Mouse (Mus musculus): ENCODE measurements around the gene Serpina1b.
"Not testable (repeated sequence)": the region's sequence is repeated elsewhere in the genome, so short reads cannot be mapped to it uniquely, and the experiment has no call there.

Serpina1b gene

DNA sequence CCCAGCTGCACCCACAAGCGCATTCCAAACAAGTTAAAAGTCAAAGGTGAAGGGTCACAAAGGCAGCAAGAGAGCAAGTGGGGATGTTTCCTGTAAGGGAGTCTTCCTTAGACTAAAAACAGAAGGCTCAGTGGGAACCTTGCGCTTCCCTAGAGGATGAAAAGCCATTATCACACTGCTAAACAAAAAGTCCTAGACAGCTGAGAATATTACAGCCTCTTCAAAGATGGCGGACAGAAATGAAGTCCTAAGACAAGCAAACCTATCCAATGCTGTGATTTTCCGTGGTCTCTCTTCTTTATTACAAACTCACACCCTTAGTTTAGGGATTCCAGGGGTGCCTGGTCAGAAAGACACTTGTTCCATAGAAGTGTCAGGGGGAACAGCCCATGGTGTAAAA, at the start of gene Serpina1b:
TSS of gene Serpina1b (minus strand) at position 101 of the 400 bp plus-strand sequence.
- DNase-seq (ENCODE audit: low spot score), result not testable (repeated sequence)

DNA sequence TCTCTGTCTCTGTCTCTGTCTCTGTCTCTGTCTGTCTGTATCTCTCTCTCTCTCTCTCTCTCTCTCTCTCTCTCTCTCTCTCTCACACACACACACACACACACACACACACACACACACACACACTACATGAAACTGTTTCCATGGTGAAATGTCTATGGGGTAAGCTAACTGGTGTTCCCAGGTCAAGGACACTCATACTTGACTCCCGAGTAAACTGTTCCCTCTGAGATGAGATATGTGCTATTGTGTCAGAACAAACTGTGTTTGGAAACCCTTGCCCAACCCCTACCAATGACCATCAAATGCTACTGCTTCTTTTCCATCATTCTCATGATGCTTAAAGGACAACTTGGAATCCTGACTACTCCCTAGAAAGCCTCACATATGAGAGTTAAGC, 36.7 kb upstream of the Serpina1b start:
- DNase-seq (ENCODE audit: low spot score), result not testable (repeated sequence)

DNA sequence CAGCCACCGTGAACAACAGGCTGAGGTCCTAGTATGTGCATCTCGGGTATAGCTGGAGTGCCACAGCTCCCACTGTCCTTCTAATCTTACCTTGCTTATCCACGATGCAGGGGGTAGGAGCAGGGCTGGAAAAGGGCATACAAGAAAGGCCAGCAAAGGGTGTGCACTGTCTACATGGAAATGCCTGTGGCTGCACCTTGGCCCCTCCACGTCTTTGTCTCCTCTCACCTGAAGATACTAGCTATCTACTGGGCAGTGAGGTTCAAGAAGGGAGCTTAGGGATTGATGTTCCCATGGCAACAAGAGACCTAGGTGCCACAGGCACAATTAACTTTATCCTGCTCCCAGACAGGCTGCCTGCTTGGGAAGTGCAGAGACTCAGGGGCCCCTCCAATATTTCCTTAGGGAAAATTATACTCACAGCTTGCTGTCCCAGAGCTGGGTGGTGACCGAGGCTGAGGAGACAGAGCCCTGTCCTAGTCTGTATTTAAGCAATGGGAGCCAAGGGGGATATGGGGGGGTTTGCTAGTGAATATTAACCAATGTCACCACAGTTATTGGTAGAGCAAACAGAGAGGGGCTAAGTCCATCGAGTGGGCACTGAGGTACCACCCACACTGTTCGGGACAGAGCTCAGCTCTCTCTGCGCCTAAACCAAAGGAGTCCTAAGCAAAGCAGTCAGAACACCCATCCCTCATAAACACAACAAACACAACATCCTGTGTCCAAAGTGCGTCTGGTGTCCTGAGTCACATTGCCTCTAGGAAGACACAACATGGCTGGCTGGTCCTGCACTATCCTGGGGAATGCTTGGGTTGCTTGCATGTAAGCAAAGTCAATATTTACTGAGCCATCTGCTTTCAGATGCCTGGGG, 33.2 kb upstream of the Serpina1b start, which contains the start of gene Serpina1a:
TSS of gene Serpina1a (minus strand) at position 462 of the 874 bp plus-strand sequence.
- not testable (repeated sequence) for DNase-seq (ENCODE audit: low spot score)

DNA sequence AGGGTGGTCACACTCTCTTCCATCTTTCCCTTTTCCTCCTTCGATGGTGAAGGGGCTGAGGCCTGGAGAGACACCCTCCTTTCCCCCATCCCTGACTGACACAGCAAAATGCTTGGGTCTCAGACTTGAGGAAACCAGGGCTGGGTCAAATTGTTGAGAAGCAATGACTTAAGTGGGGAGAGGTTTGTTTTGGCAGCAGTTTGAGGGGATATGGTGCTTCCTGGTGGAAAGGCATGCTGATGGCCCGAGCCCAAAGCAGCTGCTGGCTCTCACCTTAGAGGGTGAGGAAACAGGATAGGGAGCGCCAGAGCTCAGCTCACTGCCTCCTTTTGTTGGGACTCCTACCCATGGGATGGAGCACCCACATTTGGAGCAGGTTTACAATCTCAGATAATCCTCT, 30.8 kb upstream of the Serpina1b start:
- DNase-seq (ENCODE audit: low spot score), result no peak

DNA sequence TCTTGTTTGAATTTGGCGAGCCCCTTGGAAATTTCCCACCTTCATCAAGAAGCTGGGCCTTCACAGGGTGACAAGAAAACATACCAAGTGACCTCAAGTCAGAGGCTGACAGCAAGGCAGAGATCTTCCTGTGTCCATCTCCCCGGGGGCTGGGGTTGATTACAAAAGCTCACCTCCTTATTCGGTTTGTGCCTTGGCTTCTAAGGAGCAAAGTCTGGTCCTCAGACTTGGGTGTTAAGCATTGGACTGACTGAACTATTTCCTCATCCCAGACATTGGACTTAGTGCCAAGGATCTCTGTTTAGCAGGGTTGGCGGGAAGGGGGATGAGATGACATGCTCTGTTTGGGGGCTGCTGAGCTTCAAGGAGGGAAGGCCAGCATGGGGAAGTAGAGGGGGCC, 30.4 kb upstream of the Serpina1b start:
- not testable (repeated sequence) for DNase-seq (ENCODE audit: low spot score)

DNA sequence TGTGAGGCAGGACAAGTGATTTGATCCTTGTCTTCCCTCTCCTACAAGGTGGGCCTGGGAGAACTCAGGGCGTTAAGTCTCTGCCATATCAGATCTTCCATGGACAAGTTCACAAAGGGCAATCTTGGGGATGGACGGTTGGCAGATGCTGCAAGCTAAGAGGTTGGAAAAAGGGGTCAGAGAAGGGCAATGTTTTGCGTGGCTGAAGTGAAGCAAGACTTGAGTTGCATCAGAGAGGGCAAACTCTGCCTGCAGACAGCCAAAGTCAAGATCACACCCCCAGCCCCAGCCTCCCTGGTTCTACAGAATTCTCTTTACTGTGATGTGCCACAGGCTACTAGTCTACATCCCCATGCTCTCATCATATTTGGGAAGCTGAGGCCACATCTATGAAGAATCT, 29.4 kb upstream of the Serpina1b start:
- DNase-seq (ENCODE audit: low spot score), result not testable (repeated sequence)

DNA sequence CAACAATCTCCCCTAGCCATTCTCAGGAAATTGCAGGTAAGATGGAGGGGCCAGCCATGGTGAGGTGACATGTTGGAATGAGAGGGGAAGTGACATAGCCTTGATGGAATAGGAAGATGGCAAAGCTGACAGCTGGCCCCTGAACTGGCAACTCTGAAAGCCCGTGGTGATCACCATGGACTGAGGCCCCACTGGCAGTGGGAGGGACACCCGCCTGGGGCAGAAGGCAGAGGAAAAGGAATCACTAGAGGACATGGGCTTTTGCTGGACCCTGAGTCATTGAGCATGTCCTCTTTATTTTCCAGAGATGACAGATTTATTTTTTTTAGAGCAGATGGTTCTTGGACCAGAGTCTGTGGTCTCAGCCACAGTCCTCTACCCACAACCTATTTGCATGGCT, 22.9 kb upstream of the Serpina1b start:
- DNase-seq (ENCODE audit: low spot score), result not testable (repeated sequence)

DNA sequence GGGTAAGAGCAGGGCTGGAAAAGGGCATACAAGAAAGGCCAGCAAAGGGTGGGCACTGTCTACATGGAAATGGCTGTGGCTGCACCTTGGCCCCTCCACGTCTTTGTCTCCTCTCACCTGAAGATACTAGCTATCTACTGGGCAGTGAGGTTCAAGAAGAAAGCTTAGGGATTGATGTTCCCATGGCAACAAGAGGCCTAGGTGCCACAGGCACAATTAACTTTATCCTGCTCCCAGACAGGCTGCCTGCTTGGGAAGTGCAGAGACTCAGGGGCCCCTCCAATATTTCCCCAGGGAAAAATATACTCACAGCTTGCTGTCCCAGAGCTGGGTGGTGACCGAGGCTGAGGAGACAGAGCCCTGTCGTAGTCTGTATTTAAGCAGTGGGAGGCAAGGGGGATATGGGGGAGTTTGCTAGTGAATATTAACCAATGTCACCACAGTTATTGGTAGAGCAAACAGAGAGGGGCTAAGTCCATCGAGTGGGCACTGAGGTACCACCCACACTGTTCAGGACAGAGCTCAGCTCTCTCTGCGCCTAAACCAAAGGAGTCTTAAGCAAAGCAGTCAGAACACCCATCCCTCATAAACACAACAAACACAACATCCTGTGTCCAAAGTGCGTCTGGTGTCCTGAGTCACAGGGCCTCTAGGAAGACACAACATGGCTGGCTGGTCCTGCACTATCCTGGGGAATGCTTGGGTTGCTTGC, 2.4 kb downstream of the Serpina1b start:
- not testable (repeated sequence) for DNase-seq (ENCODE audit: low spot score)

DNA sequence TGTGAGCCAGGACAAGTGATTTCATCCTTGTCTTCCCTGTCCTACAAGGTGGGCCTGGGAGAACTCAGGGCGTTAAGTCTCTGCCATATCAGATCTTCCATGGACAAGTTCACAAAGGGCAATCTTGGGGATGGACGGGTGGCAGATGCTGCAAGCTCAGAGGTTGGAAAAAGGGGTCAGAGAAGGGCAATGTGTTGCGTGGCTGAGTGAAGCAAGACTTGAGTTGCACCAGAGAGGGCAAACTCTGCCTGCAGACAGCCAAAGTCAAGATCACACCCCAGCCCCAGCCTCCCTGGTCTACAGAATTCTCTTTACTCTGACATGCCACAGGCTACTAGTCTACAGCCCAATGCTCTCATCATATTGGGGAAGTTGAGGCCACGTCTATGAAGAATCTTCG, 6.3 kb downstream of the Serpina1b start:
- DNase-seq (ENCODE audit: low spot score), result not testable (repeated sequence)

DNA sequence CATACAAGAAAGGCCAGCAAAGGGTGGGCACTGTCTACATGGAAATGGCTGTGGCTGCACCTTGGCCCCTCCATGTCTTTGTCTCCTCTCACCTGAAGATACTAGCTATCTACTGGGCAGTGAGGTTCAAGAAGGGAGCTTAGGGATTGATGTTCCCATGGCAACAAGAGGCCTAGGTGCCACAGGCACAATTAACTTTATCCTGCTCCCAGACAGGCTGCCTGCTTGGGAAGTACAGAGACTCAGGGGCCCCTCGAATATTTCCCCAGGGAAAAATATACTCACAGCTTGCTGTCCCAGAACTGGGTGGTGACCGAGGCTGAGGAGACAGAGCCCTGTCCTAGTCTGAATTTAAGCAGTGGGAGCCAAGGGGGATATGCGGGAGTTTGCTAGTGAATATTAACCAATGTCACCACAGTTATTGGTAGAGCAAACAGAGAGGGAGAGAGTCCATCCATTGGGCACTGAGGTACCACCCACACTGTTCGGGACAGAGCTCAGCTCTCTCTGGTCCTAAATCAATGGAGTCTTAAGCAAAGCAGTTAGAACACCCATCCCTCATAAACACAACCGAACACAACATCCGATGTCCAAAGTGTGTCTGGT, 56.8 kb downstream of the Serpina1b start, which contains the start of gene Serpina1d:
TSS of gene Serpina1d (minus strand) at position 347 of the 606 bp plus-strand sequence.
- not testable (repeated sequence) for DNase-seq (ENCODE audit: low spot score)

DNA sequence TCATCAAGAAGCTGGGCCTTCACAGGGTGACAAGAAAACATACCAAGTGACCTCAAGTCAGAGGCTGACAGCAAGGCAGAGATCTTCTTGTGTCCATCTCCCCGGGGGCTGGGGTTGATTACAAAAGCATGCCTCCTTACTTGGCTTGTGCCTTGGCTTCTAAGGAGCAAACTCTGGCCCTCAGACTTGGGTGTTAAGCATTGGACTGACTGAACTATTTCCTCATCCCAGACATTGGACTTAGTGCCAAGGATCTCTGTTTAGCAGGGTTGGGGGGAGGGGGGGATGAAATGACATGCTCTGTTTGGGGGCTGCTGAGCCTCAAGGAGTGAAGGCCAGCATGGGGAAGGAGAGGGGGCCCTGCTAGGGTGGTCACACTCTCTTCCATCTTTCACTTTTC, 59.6 kb downstream of the Serpina1b start:
- not testable (repeated sequence) for DNase-seq (ENCODE audit: low spot score)

DNA sequence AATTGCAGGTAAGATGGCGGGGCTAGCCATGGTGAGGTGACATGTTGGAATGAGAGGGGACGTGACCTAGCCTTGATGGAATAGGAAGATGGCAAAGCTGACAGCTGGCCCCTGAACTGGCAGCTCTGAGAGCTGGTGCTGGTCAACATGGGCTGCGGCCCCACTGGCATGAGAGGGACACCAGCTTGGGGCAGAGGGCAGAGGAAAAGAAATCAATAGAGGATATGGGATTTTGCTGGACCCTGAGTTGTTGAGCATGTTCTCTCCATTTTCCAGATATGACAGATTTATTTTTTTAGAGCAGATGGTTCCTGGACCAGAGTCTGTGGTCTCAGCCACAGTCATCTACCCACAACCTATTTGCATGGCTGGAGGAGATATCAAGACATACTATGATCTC, 67.1 kb downstream of the Serpina1b start:
- not testable (repeated sequence) for DNase-seq (ENCODE audit: low spot score)

DNA sequence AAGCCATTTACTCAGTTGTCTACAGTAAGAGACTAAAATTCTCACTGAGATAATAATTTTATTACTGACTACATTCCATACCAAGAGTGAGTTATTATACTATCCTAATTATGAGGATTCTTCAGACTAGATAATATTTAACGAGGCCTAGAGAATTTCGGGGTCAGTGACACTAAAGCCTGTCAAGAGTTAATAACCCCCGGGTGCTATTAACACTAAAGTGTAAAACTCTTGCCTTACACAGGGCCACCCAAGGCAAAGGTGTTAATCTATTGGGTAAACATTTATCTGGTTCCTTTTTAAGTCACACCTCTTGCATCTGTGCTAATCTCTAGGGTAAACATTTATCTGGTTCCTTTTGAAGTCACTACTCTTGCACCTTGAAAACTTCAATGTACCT, 69.9 kb downstream of the Serpina1b start:
- not testable (repeated sequence) for DNase-seq (ENCODE audit: low spot score)

DNA sequence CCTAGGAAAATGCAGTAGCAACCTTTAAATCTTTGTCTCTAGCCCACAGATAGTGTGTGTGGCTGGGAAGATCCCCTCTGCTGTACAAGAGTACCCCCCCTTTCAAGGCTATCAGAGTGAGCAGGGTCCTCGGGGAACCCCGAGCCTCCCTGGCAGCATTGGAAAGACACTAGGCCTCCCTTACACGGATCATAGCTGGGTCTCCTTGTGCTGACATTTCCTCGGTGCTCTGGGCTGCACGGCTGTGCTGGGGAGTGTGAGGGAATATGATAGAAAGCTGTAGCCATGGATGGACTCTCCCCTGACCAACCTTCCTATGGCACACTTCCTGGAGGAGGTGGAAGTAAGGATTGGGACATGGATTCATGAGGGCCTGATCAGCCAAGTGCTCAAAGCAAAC, 84.2 kb downstream of the Serpina1b start:
- not testable (repeated sequence) for DNase-seq (ENCODE audit: low spot score)

DNA sequence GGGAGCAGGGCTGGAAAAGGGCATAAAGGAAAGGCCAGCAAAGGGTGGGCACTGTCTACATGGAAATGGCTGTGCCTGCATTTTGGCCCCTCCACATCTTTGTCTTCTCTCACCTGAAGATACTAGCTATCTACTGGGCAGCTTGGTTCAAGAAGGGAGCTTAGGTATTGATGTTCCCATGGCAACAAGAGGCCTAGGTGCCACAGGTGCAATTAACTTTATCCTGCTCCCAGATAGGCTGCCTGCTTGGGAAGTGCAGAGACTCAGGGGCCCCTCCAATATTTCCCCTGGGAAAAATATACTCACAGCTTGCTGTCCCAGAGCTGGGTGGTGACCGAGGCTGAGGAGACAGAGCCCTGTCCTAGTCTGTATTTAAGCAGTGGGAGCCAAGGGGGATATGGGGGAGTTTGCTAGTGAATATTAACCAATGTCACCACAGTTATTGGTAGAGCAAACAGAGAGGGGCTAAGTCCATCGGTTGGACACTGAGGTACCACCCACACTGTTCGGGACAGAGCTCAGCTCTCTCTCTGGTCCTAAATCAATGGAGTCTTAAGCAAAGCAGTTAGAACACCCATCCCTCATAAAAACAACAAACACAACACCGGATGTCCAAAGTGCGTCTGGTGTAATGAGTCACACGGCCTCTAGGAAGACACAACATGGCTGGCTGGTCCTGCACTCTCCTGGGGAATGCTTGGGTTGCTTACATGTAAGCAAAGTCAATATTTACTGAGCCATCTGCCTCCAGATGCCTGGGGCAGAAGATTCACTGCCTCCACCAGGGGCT, 92.2 kb downstream of the Serpina1b start:
- not testable (repeated sequence) for DNase-seq (ENCODE audit: low spot score)

DNA sequence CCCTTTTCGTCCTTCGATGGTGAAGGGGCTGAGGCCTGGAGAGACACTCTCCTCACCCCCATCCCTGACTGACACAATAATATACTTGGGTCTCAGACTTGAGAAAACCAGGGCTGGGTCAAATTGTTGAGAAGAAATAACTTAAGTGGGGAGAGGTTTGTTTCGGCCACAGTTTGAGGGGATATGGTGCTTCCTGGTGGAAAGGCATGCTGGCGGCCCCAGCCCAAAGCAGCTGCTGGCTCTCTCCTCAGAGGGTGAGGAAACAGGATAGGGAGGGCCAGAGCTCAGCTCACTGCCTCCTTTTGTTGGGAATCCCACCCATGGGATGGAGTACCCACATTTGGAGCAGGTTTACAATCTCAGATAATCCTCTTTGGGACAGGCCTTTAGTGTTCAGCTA, 94.6 kb downstream of the Serpina1b start:
- not testable (repeated sequence) for DNase-seq (ENCODE audit: low spot score)

DNA sequence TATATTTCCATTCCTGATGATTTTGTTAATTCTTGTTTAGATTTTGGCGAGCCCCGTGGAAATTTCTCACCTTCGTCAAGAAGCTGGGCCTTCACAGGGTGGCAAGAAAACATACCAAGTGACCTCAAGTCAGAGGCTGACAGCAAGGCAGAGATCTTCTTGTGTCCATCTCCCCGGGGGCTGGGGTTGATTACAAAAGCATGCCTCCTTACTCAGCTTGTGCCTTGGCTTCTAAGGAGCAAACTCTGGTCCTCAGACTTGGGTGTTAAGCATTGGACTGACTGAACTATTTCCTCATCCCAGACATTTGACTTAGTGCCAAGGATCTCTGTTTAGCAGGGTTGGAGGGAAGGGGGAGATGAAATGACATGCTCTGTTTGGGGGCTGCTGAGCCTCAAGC, 95.1 kb downstream of the Serpina1b start:
- DNase-seq (ENCODE audit: low spot score), result not testable (repeated sequence)

DNA sequence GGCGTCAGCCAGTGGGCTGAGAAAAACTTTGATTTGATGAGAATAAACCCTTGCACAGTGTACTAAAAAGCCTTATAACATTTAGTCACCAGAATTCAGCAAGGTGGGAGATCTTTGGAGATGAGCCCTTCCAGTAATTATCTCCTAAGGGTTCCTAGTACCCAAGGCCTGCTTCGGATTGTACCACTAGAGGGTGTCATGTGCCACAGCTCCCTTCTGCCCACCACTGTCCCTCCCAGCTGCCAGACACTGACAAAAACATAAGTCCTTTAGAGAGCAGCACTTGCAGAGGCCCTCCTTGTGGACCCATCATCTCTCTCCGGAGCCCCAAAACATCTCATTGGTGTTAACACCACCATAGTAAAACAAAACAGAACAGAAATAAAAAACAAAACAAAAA, 118.6 kb downstream of the Serpina1b start:
- no peak for DNase-seq (ENCODE audit: low spot score)

DNA sequence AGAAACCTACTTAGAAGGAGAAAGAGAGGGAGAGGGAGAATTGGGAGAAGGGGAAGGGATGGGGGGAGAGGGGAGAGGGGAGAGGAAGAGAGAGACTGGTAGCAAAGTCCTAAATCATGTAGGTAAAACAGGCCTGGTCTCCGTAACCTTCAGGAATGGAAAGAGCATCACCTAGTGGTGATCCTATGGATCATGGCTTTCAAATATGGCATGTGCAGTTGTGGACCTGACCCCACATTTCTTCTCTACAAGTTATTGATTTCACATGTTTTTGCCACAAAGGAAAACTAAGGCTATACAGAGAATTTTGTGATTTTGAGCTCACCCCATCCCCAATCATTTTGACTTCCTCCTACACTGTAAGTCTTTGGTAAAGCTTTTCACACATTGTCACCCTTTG, 119.8 kb downstream of the Serpina1b start:
- no peak for DNase-seq (ENCODE audit: low spot score)

DNA sequence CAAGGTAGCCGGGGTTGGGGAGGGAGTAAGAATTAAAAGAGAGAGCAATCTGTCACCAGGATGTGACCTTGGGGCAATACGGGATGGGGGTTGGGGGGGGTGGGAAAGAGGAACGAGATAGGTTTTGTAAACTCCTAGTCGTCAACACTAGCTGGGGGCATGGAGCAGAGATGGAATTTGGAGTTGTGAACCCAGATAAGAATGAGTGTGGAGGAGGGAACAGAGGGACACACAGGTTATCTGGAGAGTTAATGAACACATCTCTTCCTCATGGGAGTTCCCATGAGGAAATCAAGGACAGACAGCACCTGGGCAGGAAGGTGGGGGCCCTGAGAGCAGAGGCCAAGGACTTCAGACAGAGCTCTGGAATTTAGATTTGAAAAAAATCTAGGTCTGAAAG, 124.1 kb downstream of the Serpina1b start:
- no peak for DNase-seq (ENCODE audit: low spot score)

DNA sequence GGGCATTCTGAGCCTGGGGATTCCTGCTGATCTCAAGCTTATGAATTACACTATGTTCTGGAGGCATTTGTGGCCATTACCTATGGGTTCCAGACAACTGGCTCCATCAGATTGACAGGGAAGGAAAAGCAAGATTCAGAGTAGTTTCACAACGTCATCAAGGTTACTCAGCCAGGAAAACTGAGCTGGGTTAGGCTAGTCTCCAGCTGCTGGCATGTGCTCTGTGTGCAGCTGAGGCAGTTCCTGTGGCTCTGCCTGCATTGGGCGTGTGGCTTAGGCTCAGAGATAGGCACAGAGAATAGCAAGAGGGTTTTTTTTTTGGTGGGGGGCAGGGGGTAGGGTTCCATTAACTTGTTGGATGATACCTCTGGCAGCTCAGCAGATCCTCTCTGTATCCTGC, 124.6 kb downstream of the Serpina1b start:
- no peak for DNase-seq (ENCODE audit: low spot score)

All from urinary bladder, postnatal 14 days (tissue).